Comparison of ENCODE assay signal across 8 mouse cellular contexts in genomic region chr7:27605499-27606285, GRCm38 (mm10). TPM values are rescaled to one million over a fixed set of nuclear protein-coding genes. Genes with fewer than 3 reads are reported as not detected.
DNase-seq lines count a peak whose midpoint lies in the region; ATAC-seq and TF ChIP-seq lines count a peak whose summit lies in the region.

No protein-coding gene starts in this region.

- H3K4me2 ChIP-seq in hindbrain, embryonic 14.5 days (replicated peaks): no peak overlapping the region
- H3K4me2 ChIP-seq in liver, embryonic 13.5 days: no peak overlapping the region
- H3K4me2 ChIP-seq in neural tube, embryonic 14.5 days (ENCODE audit: low read depth, low read length): no peak overlapping the region

- DNase-seq in adrenal gland, adult 2 months: peak; percentile 85
- DNase-seq in adrenal gland, adult 8-10 months: no peak
- DNase-seq in cerebellum, adult 11 months: peak; percentile 76
- peak; percentile 92 for DNase-seq in gastrocnemius, adult 2 months
- DNase-seq in hindbrain, embryonic 14.5 days (ENCODE audit: low spot score): no peak
- DNase-seq in liver, embryonic 13.5 days: no peak

- no peak for TF ChIP-seq CTCF in gastrocnemius, adult 2 months (IDR thresholded peaks at IDR 0.05)

- no peaks in the 10 kb centered on the region for H3K9me3 ChIP-seq in hindbrain, embryonic 14.5 days (ENCODE audit: control insufficient read depth, low read length)
- H3K9me3 ChIP-seq in liver, embryonic 13.5 days (replicated peaks): no peaks in the 10 kb centered on the region
- H3K9me3 ChIP-seq in neural tube, embryonic 14.5 days (ENCODE audit: control insufficient read depth, low read length): no peaks in the 10 kb centered on the region

- intact Hi-C loops in gastrocnemius, adult 2 months (cut with DNase I): no loop called here

- H3K9ac ChIP-seq in hindbrain, embryonic 14.5 days: peak overlapping the region; percentile 31; the same call in 1 of the 2 replicates
- no peak overlapping the region; the same call in 1 of the 2 replicates for H3K9ac ChIP-seq in liver, embryonic 13.5 days
- no peak overlapping the region for H3K9ac ChIP-seq in neural tube, embryonic 14.5 days (replicated peaks; ENCODE audit: low read depth, low read length)

- peak overlapping the region; percentile 61 for H3K4me3 ChIP-seq in gastrocnemius, adult 2 months
- no peak overlapping the region for H3K4me3 ChIP-seq in hindbrain, embryonic 14.5 days (replicated peaks; ENCODE audit: low read length)
- H3K4me3 ChIP-seq in liver, embryonic 13.5 days (replicated peaks): no peak overlapping the region
- no peak overlapping the region for H3K4me3 ChIP-seq in neural tube, embryonic 14.5 days (ENCODE audit: low read depth, low read length)

- peaks cover 16% of the 10 kb centered on the region for H3K36me3 ChIP-seq in hindbrain, embryonic 14.5 days (replicated peaks; ENCODE audit: control insufficient read depth, insufficient read depth)
- H3K36me3 ChIP-seq in liver, embryonic 13.5 days: peaks cover 36% of the 10 kb centered on the region
- H3K36me3 ChIP-seq in neural tube, embryonic 14.5 days (ENCODE audit: control insufficient read depth, insufficient read depth, low read length): 0 out of 2 replicates have a peak, but pooled peaks cover 8% of the 10 kb centered on the region

- peak overlapping the region; percentile 94 for H3K27ac ChIP-seq in gastrocnemius, adult 2 months
- H3K27ac ChIP-seq in hindbrain, embryonic 14.5 days: peak overlapping the region; percentile 79
- peak overlapping the region; percentile 14; the same call in 1 of the 2 replicates for H3K27ac ChIP-seq in liver, embryonic 13.5 days
- H3K27ac ChIP-seq in neural tube, embryonic 14.5 days (ENCODE audit: low read depth, low read length): peak overlapping the region; percentile 66

- no peaks in the 10 kb centered on the region for H3K27me3 ChIP-seq in hindbrain, embryonic 14.5 days (ENCODE audit: control insufficient read depth, insufficient read depth, low read length)
- H3K27me3 ChIP-seq in liver, embryonic 13.5 days: no peaks in the 10 kb centered on the region
- no peaks in the 10 kb centered on the region for H3K27me3 ChIP-seq in neural tube, embryonic 14.5 days (ENCODE audit: control insufficient read depth, insufficient read depth, low read length)

- WGBS in hindbrain, embryonic 14.5 days: 73% methylated on average over 9 of the region's 9 CpGs
- WGBS in liver, embryonic 13.5 days (ENCODE audit: insufficient replicate concordance): 82% methylated on average over 9 of the region's 9 CpGs
- WGBS in neural tube, embryonic 14.5 days: 82% methylated on average over 9 of the region's 9 CpGs

- peaks cover 33% of the 10 kb centered on the region; the same call in 1 of the 2 replicates for H3K4me1 ChIP-seq in hindbrain, embryonic 14.5 days (replicated peaks; ENCODE audit: control insufficient read depth, insufficient read depth, low read length)
- peaks cover 89% of the 10 kb centered on the region for H3K4me1 ChIP-seq in liver, embryonic 13.5 days (replicated peaks)
- peaks cover 12% of the 10 kb centered on the region; the same call in 1 of the 2 replicates for H3K4me1 ChIP-seq in neural tube, embryonic 14.5 days (ENCODE audit: control insufficient read depth, insufficient read depth, low read length)

- no peak for ATAC-seq in hindbrain, embryonic 14.5 days (ENCODE audit: low FRiP score)
- no peak for ATAC-seq in liver, embryonic 13.5 days (ENCODE audit: low read depth)
- no peak for ATAC-seq in neural tube, embryonic 14.5 days (ENCODE audit: low read depth)
- ATAC-seq in activated CD4-positive, CD25-positive, alpha-beta regulatory T cell, adult 4 months: no peak

RNA-seq across cellular contexts. Expression of gene Akt2, which starts 14.3 kb away (rescaled TPM):
- total RNA-seq in adrenal gland, adult 2 months (2021): 100 to 1,000 TPM; 219 to 227 TPM
- polyA plus RNA-seq in adrenal gland, adult 2 months (2012; rRNA removed): 128 and 143 TPM in 2 replicates
- total RNA-seq in adrenal gland, adult 8-10 months (2022): 100 to 1,000 TPM; 162 to 282 (median 233) TPM
- total RNA-seq in gastrocnemius, adult 2 months (2021): 100 to 1,000 TPM; 194 to 199 TPM
- 51.1 and 62.7 TPM in 2 replicates for polyA plus RNA-seq in hindbrain, embryonic 14.5 days (2014; fragmentation: Nextera tagmentation; extraction: Ambion mirVana)
- polyA plus RNA-seq in liver, embryonic 13.5 days (2015; fragmentation: Nextera tagmentation; extraction: Ambion mirVana): 29.6 and 32.3 TPM in 2 replicates
- 44.1 and 51.4 TPM in 2 replicates for polyA plus RNA-seq in neural tube, embryonic 14.5 days (2014; fragmentation: Nextera tagmentation; extraction: Ambion mirVana)
- polyA plus RNA-seq in activated CD4-positive, CD25-positive, alpha-beta regulatory T cell, adult 4 months (2017; shearing (Covaris generic)): 10 to 100 TPM; 43.6 to 48.5 TPM

RNA-seq across cellular contexts. Expression of gene Ttc9b, which starts 48.0 kb away (rescaled TPM):
- total RNA-seq in adrenal gland, adult 2 months (2021): not detected
- polyA plus RNA-seq in adrenal gland, adult 2 months (2012; rRNA removed): 0.06 and 0.48 TPM in 2 replicates
- not detected for total RNA-seq in adrenal gland, adult 8-10 months (2022)
- not detected for total RNA-seq in gastrocnemius, adult 2 months (2021)
- polyA plus RNA-seq in hindbrain, embryonic 14.5 days (2014; fragmentation: Nextera tagmentation; extraction: Ambion mirVana): 98.6 and 100 TPM in 2 replicates
- polyA plus RNA-seq in liver, embryonic 13.5 days (2015; fragmentation: Nextera tagmentation; extraction: Ambion mirVana): 0.05 TPM in 1 of 2 replicates, not detected in the other
- polyA plus RNA-seq in neural tube, embryonic 14.5 days (2014; fragmentation: Nextera tagmentation; extraction: Ambion mirVana): 80.3 and 111 TPM in 2 replicates
- not detected for polyA plus RNA-seq in activated CD4-positive, CD25-positive, alpha-beta regulatory T cell, adult 4 months (2017; shearing (Covaris generic))

RNA-seq across cellular contexts. Expression of gene 2310022A10Rik, which starts 52.7 kb away (rescaled TPM):
- 10 to 100 TPM; 12.8 to 15.9 TPM for total RNA-seq in adrenal gland, adult 2 months (2021)
- polyA plus RNA-seq in adrenal gland, adult 2 months (2012; rRNA removed): 22.5 and 27.7 TPM in 2 replicates
- 10 to 100 TPM; 21.6 to 23.8 (median 22.0) TPM for total RNA-seq in adrenal gland, adult 8-10 months (2022)
- 100 to 1,000 TPM; 107 to 123 TPM for total RNA-seq in gastrocnemius, adult 2 months (2021)
- 25.1 and 26.4 TPM in 2 replicates for polyA plus RNA-seq in hindbrain, embryonic 14.5 days (2014; fragmentation: Nextera tagmentation; extraction: Ambion mirVana)
- polyA plus RNA-seq in liver, embryonic 13.5 days (2015; fragmentation: Nextera tagmentation; extraction: Ambion mirVana): 19.7 and 22.8 TPM in 2 replicates
- 27.2 TPM in 2 replicates for polyA plus RNA-seq in neural tube, embryonic 14.5 days (2014; fragmentation: Nextera tagmentation; extraction: Ambion mirVana)
- 10 to 100 TPM; 14.9 to 18.7 TPM for polyA plus RNA-seq in activated CD4-positive, CD25-positive, alpha-beta regulatory T cell, adult 4 months (2017; shearing (Covaris generic))

RNA-seq across cellular contexts. Expression of gene Pld3, which starts 52.7 kb away (rescaled TPM):
- total RNA-seq in adrenal gland, adult 2 months (2021): 100 to 1,000 TPM; 111 to 179 TPM
- 202 and 253 TPM in 2 replicates for polyA plus RNA-seq in adrenal gland, adult 2 months (2012; rRNA removed)
- 100 to 1,000 TPM; 135 to 205 (median 166) TPM for total RNA-seq in adrenal gland, adult 8-10 months (2022)
- 10 to 100 TPM; 14.5 to 17.2 TPM for total RNA-seq in gastrocnemius, adult 2 months (2021)
- polyA plus RNA-seq in hindbrain, embryonic 14.5 days (2014; fragmentation: Nextera tagmentation; extraction: Ambion mirVana): 156 and 193 TPM in 2 replicates
- 53.8 and 58.5 TPM in 2 replicates for polyA plus RNA-seq in liver, embryonic 13.5 days (2015; fragmentation: Nextera tagmentation; extraction: Ambion mirVana)
- polyA plus RNA-seq in neural tube, embryonic 14.5 days (2014; fragmentation: Nextera tagmentation; extraction: Ambion mirVana): 148 and 168 TPM in 2 replicates
- 100 to 1,000 TPM; 149 to 193 TPM for polyA plus RNA-seq in activated CD4-positive, CD25-positive, alpha-beta regulatory T cell, adult 4 months (2017; shearing (Covaris generic))

Comparison
In these comparisons a context has a peak if more than half of its experiments do, and no peak if none do; other contexts are left out.
1. DNase-seq: peak in adrenal gland, adult 2 months (single experiment), cerebellum, adult 11 months (single experiment) and gastrocnemius, adult 2 months (single experiment); none in adrenal gland, adult 8-10 months (single experiment), hindbrain, embryonic 14.5 days (single experiment) and liver, embryonic 13.5 days (single experiment).
2. H3K27ac ChIP-seq: peak in every context shown above with its lines; median percentile 94 in gastrocnemius, adult 2 months; 79 in hindbrain, embryonic 14.5 days; 66 in neural tube, embryonic 14.5 days; 14 in liver, embryonic 13.5 days.
3. RNA of gene Ttc9b, which starts 48.0 kb away (polyA plus RNA-seq): 80.3 to 111 TPM in neural tube, embryonic 14.5 days and 98.6 to 100 TPM in hindbrain, embryonic 14.5 days; not detected in activated CD4-positive, CD25-positive, alpha-beta regulatory T cell, adult 4 months, 0.06 to 0.48 TPM in adrenal gland, adult 2 months and 0.05 TPM in liver, embryonic 13.5 days; every median in the first group is over 10 times any median in the second.